30 mouse cellular contexts compared by ENCODE assay signal in the genomic region with DNA sequence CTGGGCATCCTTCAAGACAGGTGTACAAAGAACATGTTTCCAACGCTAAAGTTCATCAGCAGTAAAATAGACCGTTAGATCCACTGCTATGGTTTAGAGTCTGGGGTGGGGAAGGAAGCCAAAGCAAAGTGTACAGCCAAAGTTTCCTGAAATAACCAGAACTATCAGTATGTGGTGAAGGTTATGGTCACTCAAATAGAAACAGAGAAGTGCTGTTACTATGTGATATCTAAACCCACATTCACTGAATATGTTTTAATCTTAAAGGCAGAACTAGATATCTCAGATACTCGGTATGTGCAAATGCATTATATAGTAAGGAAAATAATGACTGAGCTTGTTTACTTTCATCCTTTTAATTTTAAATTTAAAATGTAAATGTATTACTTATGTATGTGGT.
"Had no signal": no experiment of that assay in that cellular context is flagged by ENCODE, and none has a peak within 500 bp of the region (broad histone marks: within the 10 kb centered on the region; RNA-seq: fewer than 3 reads in every experiment).

No protein-coding gene starts in this region.

- H3K27ac ChIP-seq: heart, embryonic 13.5 days; heart, embryonic 15.5 days; hindbrain, embryonic 10.5 days; hindbrain, embryonic 12.5 days; hindbrain, embryonic 13.5 days; hindbrain, embryonic 14.5 days; hindbrain, embryonic 15.5 days; hindbrain, postnatal 0 days; intestine, embryonic 15.5 days; kidney, embryonic 15.5 days; kidney, postnatal 0 days; layer of hippocampus, adult 2 months; left cerebral cortex, adult 2 months had no signal

- H3K36me3 ChIP-seq: heart, embryonic 12.5 days; heart, embryonic 13.5 days; heart, embryonic 15.5 days; hindbrain, embryonic 10.5 days; hindbrain, embryonic 12.5 days; hindbrain, embryonic 13.5 days; hindbrain, embryonic 15.5 days; intestine, embryonic 15.5 days; kidney, embryonic 15.5 days had no signal

- H3K4me1 ChIP-seq: heart, embryonic 12.5 days; heart, embryonic 13.5 days; heart, embryonic 15.5 days; hindbrain, embryonic 10.5 days; hindbrain, embryonic 12.5 days; hindbrain, embryonic 13.5 days; hindbrain, embryonic 15.5 days; intestine, embryonic 15.5 days; kidney, embryonic 15.5 days had no signal

- H3K9me3 ChIP-seq: heart, embryonic 12.5 days; heart, embryonic 13.5 days; heart, embryonic 15.5 days; hindbrain, embryonic 10.5 days; hindbrain, embryonic 12.5 days; hindbrain, embryonic 13.5 days; hindbrain, embryonic 15.5 days; intestine, embryonic 15.5 days; kidney, embryonic 15.5 days had no signal

- H3K9ac ChIP-seq: heart, embryonic 12.5 days; heart, embryonic 13.5 days; heart, embryonic 15.5 days; hindbrain, embryonic 12.5 days; hindbrain, embryonic 13.5 days; hindbrain, embryonic 14.5 days; hindbrain, embryonic 15.5 days; intestine, embryonic 15.5 days; kidney, embryonic 15.5 days had no signal

- DNase-seq: heart, postnatal 10 days; heart, postnatal 14 days; heart, postnatal 36 days; heart, postnatal 4 days; kidney, adult 11 months; kidney, adult 18-20 months; kidney, adult 2 months; kidney, adult 8-10 months; kidney, adult 9 months; kidney, postnatal 10 days; kidney, postnatal 14 days; kidney, postnatal 25 days; kidney, postnatal 36 days; kidney, postnatal 4 days; layer of hippocampus, adult 9-11 months; layer of hippocampus, postnatal 36 days had no signal

- H3K27me3 ChIP-seq: heart, embryonic 12.5 days; heart, embryonic 13.5 days; heart, embryonic 15.5 days; hindbrain, embryonic 12.5 days; hindbrain, embryonic 13.5 days; hindbrain, embryonic 15.5 days; intestine, embryonic 15.5 days; kidney, embryonic 15.5 days had no signal

- H3K4me3 ChIP-seq: heart, embryonic 12.5 days; heart, embryonic 13.5 days; heart, embryonic 15.5 days; hindbrain, embryonic 10.5 days; hindbrain, embryonic 12.5 days; hindbrain, embryonic 13.5 days; hindbrain, embryonic 15.5 days; intestine, embryonic 15.5 days; kidney, embryonic 15.5 days; layer of hippocampus, adult 2 months; left cerebral cortex, adult 2 months had no signal
